In the genomic region with DNA sequence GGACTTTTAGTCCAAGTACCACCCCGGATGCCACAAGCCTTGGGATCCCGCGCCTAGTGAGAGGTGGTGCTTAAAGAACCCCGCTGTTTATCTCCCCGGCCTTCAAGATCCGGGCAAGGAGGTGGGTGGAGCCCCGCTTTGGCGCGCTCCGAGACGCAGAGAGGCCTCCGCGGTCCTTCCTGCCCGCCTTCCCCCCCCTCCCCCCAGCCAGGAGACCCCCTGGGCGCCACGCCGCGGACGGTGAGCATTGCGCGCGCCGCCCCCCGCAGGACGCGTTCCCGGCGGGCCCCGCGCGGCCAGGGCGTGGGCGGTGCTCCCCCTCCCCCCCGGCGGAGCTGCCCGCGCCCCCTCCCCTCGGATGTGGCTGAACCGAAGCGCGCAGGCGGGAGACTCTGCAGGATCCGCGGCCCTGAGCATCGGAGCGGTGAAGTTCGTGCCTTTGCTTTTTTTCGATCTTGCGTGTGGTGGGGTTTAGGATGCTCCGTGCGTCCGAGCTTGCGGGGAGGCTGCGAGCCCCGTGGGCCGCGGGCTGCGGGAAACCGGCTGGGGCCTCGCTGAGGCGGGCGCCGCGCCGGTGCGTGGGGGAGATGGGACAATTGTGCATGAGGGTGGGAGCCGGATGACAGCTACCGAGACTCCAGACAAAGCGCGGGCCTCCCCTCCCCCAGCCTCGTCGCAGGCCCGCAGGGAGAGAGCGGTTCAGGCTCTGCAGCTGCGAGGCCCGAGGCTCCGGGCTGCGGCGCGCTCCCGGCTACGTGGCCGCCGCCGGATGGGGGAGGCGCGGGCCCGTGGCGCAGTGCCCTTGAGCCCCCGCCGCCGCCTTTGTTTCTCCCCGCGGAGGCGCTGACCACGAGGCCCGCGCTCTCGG, we compare ENCODE assay signal across 7 mouse cellular contexts. TPM values are rescaled to one million over a fixed set of nuclear protein-coding genes. Genes with fewer than 3 reads are reported as not detected.
DNase-seq lines count a peak whose midpoint lies in the region; ATAC-seq lines count a peak whose summit lies in the region.

A gene (plus strand): TSS at position 50 of the 868 bp plus-strand sequence.

- ATAC-seq in intestine, embryonic 16.5 days = peak; percentile 86
- peak; percentile 80 for ATAC-seq in midbrain, embryonic 12.5 days (ENCODE audit: low FRiP score, low read depth)

- peak within 1 kb of the TSS; percentile 99 for H3K9ac ChIP-seq in intestine, embryonic 16.5 days (ENCODE audit: low read depth, low read length)
- H3K9ac ChIP-seq in midbrain, embryonic 12.5 days (replicated peaks) = peak within 1 kb of the TSS; percentile 99

- H3K36me3 ChIP-seq in intestine, embryonic 16.5 days (ENCODE audit: control insufficient read depth, insufficient read depth, low read length) = peaks cover 8% of the 10 kb centered on the region; the same call in 1 of the 2 replicates
- peaks cover 61% of the 10 kb centered on the region for H3K36me3 ChIP-seq in limb, embryonic 10.5 days
- H3K36me3 ChIP-seq in midbrain, embryonic 12.5 days = peaks cover 48% of the 10 kb centered on the region

- H3K9me3 ChIP-seq in intestine, embryonic 16.5 days (ENCODE audit: control insufficient read depth, low read length) = no peaks in the 10 kb centered on the region
- no peaks in the 10 kb centered on the region for H3K9me3 ChIP-seq in limb, embryonic 10.5 days (replicated peaks)
- H3K9me3 ChIP-seq in midbrain, embryonic 12.5 days = no peaks in the 10 kb centered on the region

- DNase-seq in adrenal gland, postnatal 10 days = peak; percentile 90
- peak; percentile 87 for DNase-seq in embryo, embryonic 11.5 days (ENCODE audit: low read depth, low spot score)
- DNase-seq in gastrocnemius, postnatal 4 days (ENCODE audit: low spot score in 2 of 2) = peak; percentile 85 to 89
- peak; percentile 95 for DNase-seq in limb, embryonic 10.5 days (ENCODE audit: low spot score)
- DNase-seq in spleen, adult 18-20 months = peak; percentile 76 to 81

- peak within 1 kb of the TSS; percentile 43 for H3K4me2 ChIP-seq in intestine, embryonic 16.5 days (ENCODE audit: low read depth, low read length)
- peak within 1 kb of the TSS; percentile 70 for H3K4me2 ChIP-seq in midbrain, embryonic 12.5 days (replicated peaks)

- peak within 1 kb of the TSS; percentile 97 for H3K4me3 ChIP-seq in intestine, embryonic 16.5 days (ENCODE audit: low read length)
- H3K4me3 ChIP-seq in limb, embryonic 10.5 days = peak within 1 kb of the TSS; percentile 97
- peak within 1 kb of the TSS; percentile 84 for H3K4me3 ChIP-seq in midbrain, embryonic 12.5 days

- peaks cover 24% of the 10 kb centered on the region for H3K4me1 ChIP-seq in intestine, embryonic 16.5 days (ENCODE audit: control insufficient read depth, insufficient read depth, low read length)
- peaks cover 32% of the 10 kb centered on the region for H3K4me1 ChIP-seq in limb, embryonic 10.5 days
- H3K4me1 ChIP-seq in midbrain, embryonic 12.5 days = peaks cover 41% of the 10 kb centered on the region

- 0% methylated on average over 96 of the region's 99 CpGs for WGBS in intestine, embryonic 16.5 days
- WGBS in limb, embryonic 10.5 days = under 1% methylated on average over 95 of the region's 99 CpGs
- WGBS in midbrain, embryonic 12.5 days = under 1% methylated on average over 90 of the region's 99 CpGs

- no peaks in the 10 kb centered on the region for H3K27me3 ChIP-seq in intestine, embryonic 16.5 days (replicated peaks; ENCODE audit: control insufficient read depth, insufficient read depth, low read length)
- H3K27me3 ChIP-seq in limb, embryonic 10.5 days (ENCODE audit: low read depth, poor library complexity, severe bottlenecking) = no peaks in the 10 kb centered on the region
- H3K27me3 ChIP-seq in midbrain, embryonic 12.5 days = no peaks in the 10 kb centered on the region

- H3K27ac ChIP-seq in intestine, embryonic 16.5 days (ENCODE audit: low read length) = peak within 1 kb of the TSS; percentile 100
- peak within 1 kb of the TSS; percentile 99 for H3K27ac ChIP-seq in limb, embryonic 10.5 days
- peak within 1 kb of the TSS; percentile 100 for H3K27ac ChIP-seq in midbrain, embryonic 12.5 days (replicated peaks)

RNA-seq across cellular contexts. Expression of the gene that starts here (rescaled TPM):
- 100 to 1,000 TPM; 109 to 125 TPM for total RNA-seq in adrenal gland, postnatal 10 days (2021)
- total RNA-seq in gastrocnemius, postnatal 4 days (2021) = 100 to 1,000 TPM; 119 to 130 TPM
- 266 and 290 TPM in 2 replicates for polyA plus RNA-seq in intestine, embryonic 16.5 days (2015; fragmentation: Nextera tagmentation; extraction: Ambion mirVana)
- 639 and 665 TPM in 2 replicates for polyA plus RNA-seq in limb, embryonic 10.5 days (2016; fragmentation: Nextera tagmentation; extraction: Ambion mirVana)
- polyA plus RNA-seq in midbrain, embryonic 12.5 days (2016; fragmentation: Nextera tagmentation; extraction: Ambion mirVana) = 615 and 674 TPM in 2 replicates

Comparison
In these comparisons a context has a peak if more than half of its experiments do, and no peak if none do; other contexts are left out.
1. Peak in every context shown above with its lines: DNase-seq, ATAC-seq, H3K4me3 ChIP-seq and H3K27ac ChIP-seq.